In genomic region chr8:120347734-120348341, GRCm38 (mm10) we compare ENCODE assay signal across 9 mouse cellular contexts.
DNase-seq lines count a peak whose midpoint lies in the region; ATAC-seq and TF ChIP-seq lines count a peak whose summit lies in the region.
"Had no signal": no experiment of that assay in that cellular context is flagged by ENCODE, and none has a peak within 500 bp of the region (broad histone marks: within the 10 kb centered on the region; RNA-seq: fewer than 3 reads in every experiment).

No protein-coding gene starts in this region.

- H3K36me3 ChIP-seq in heart, embryonic 12.5 days = no peaks in the 10 kb centered on the region
- no peaks in the 10 kb centered on the region for H3K36me3 ChIP-seq in hindbrain, embryonic 11.5 days (ENCODE audit: control insufficient read depth, insufficient read depth, low read length)
- no peaks in the 10 kb centered on the region for H3K36me3 ChIP-seq in midbrain, embryonic 15.5 days (replicated peaks)

- H3K9me3 ChIP-seq in heart, embryonic 12.5 days (replicated peaks) = no peaks in the 10 kb centered on the region
- no peaks in the 10 kb centered on the region for H3K9me3 ChIP-seq in hindbrain, embryonic 11.5 days (ENCODE audit: control insufficient read depth, low read length)
- H3K9me3 ChIP-seq in midbrain, embryonic 15.5 days = no peaks in the 10 kb centered on the region

- peak overlapping the region; percentile 32; the same call in 1 of the 2 replicates for H3K9ac ChIP-seq in heart, embryonic 12.5 days
- H3K9ac ChIP-seq in hindbrain, embryonic 11.5 days (ENCODE audit: low read depth, low read length) = no peak overlapping the region; the same call in 1 of the 2 replicates
- no peak overlapping the region for H3K9ac ChIP-seq in midbrain, embryonic 15.5 days

- H3K27ac ChIP-seq in heart, embryonic 12.5 days (ENCODE audit: poor library complexity, severe bottlenecking) = no peak overlapping the region
- H3K27ac ChIP-seq in hindbrain, embryonic 11.5 days (ENCODE audit: low read depth, low read length) = peak overlapping the region; percentile 82
- peak overlapping the region; percentile 68 for H3K27ac ChIP-seq in midbrain, embryonic 15.5 days

- no peak for TF ChIP-seq POLR2A in brain, embryonic 14.5 days (IDR thresholded peaks at IDR 0.05; ENCODE audit: borderline replicate concordance, extremely low read depth, insufficient read depth, insufficient read length, poor library complexity, severe bottlenecking)

- no peak for TF ChIP-seq CTCF in brain, embryonic 14.5 days (IDR thresholded peaks at IDR 0.05; ENCODE audit: borderline replicate concordance, extremely low read depth, insufficient read depth, insufficient read length)

- H3K27me3 ChIP-seq in heart, embryonic 12.5 days (replicated peaks) = no peaks in the 10 kb centered on the region; the same call in 1 of the 2 replicates
- no peaks in the 10 kb centered on the region for H3K27me3 ChIP-seq in hindbrain, embryonic 11.5 days (ENCODE audit: control insufficient read depth, insufficient read depth, low read length)
- H3K27me3 ChIP-seq in midbrain, embryonic 15.5 days (replicated peaks) = no peaks in the 10 kb centered on the region

- H3K4me1 ChIP-seq in heart, embryonic 12.5 days (replicated peaks) = peaks cover 49% of the 10 kb centered on the region
- peaks cover 25% of the 10 kb centered on the region for H3K4me1 ChIP-seq in hindbrain, embryonic 11.5 days (replicated peaks; ENCODE audit: control insufficient read depth, insufficient read depth, low read length)
- peaks cover 74% of the 10 kb centered on the region for H3K4me1 ChIP-seq in midbrain, embryonic 15.5 days

- H3K4me3 ChIP-seq in heart, embryonic 12.5 days = no peak overlapping the region
- H3K4me3 ChIP-seq in hindbrain, embryonic 11.5 days (ENCODE audit: low read depth, low read length) = no peak overlapping the region
- H3K4me3 ChIP-seq in midbrain, embryonic 15.5 days = no peak overlapping the region

- no peak for ATAC-seq in heart, embryonic 12.5 days (ENCODE audit: insufficient number of reproducible peaks, low FRiP score)
- ATAC-seq in hindbrain, embryonic 11.5 days (ENCODE audit: low FRiP score) = peak; percentile 58; the same call in 1 of the 2 replicates
- ATAC-seq in midbrain, embryonic 15.5 days (replicated peaks) = peak; percentile 57
- ATAC-seq: intestine, embryonic 16.5 days had no signal

- 80% methylated on average over 21 of the region's 21 CpGs for WGBS in heart, embryonic 12.5 days
- WGBS in hindbrain, embryonic 11.5 days = 56% methylated on average over 21 of the region's 21 CpGs
- WGBS in midbrain, embryonic 15.5 days = 25% methylated on average over 21 of the region's 21 CpGs

- DNase-seq in heart, postnatal 4 days = no peak
- DNase-seq in brain, embryonic 14.5 days (ENCODE audit: low read depth) = peak; percentile 90
- no peak for DNase-seq in hindbrain, embryonic 11.5 days (ENCODE audit: low spot score)
- no peak for DNase-seq in layer of hippocampus, adult 8-10 months (ENCODE audit: low spot score in 2 of 2)
- no peak for DNase-seq in layer of hippocampus, adult 11-12 months (ENCODE audit: low spot score)
- DNase-seq in layer of hippocampus, postnatal 25 days (ENCODE audit: extremely low spot score in 1 of 2, low spot score in 1 of 2) = no peak

- H3K4me2 ChIP-seq in heart, embryonic 12.5 days = no peak overlapping the region
- H3K4me2 ChIP-seq in hindbrain, embryonic 11.5 days (replicated peaks; ENCODE audit: low read depth, low read length) = no peak overlapping the region
- no peak overlapping the region for H3K4me2 ChIP-seq in midbrain, embryonic 15.5 days
